Mouse (Mus musculus) embryo, embryonic 9.5 days (tissue): ENCODE data around the gene Arv1.

Experiments used
- DNase-seq: peaks from one replicate; pipeline ENCODE4 v3.0.0-alpha.2; 2017; ENCODE audit errors: extremely low spot score

The Arv1 gene

GRCm38 (mm10) chr8:124724301-124724700, 2.4 kb downstream of the Arv1 start:
- DNase-seq = no peak

- no peak for DNase-seq
Observed at GRCm38 (mm10) chr8:124732828-124733227, 10.9 kb downstream of the Arv1 start.

GRCm38 (mm10) chr8:124735371-124735911, 13.5 kb downstream of the Arv1 start:
- no peak for DNase-seq

GRCm38 (mm10) chr8:124739268-124739667, 17.3 kb downstream of the Arv1 start:
- no peak for DNase-seq

- no peak for DNase-seq
Observed at GRCm38 (mm10) chr8:124746661-124747060, 24.7 kb downstream of the Arv1 start.

GRCm38 (mm10) chr8:124751191-124751590, 29.3 kb downstream of the Arv1 start:
- DNase-seq = peak; percentile 34

GRCm38 (mm10) chr8:124751709-124752173, 29.8 kb downstream of the Arv1 start, which contains the start of gene Fam89a:
Gene Fam89a, minus strand, starts transcription at chr8:124751832.
- DNase-seq = peak; percentile 80

GRCm38 (mm10) chr8:124752325-124752862, 30.5 kb downstream of the Arv1 start:
- DNase-seq = no peak

- peak; percentile 25 for DNase-seq
Observed at GRCm38 (mm10) chr8:124754101-124754791, 32.3 kb downstream of the Arv1 start.

GRCm38 (mm10) chr8:124754792-124755190, 32.9 kb downstream of the Arv1 start:
- DNase-seq = no peak

- no peak for DNase-seq
Observed at GRCm38 (mm10) chr8:124755481-124755880, 33.5 kb downstream of the Arv1 start.

GRCm38 (mm10) chr8:124756153-124756552, 34.2 kb downstream of the Arv1 start:
- DNase-seq = no peak

- no peak for DNase-seq
Observed at GRCm38 (mm10) chr8:124756601-124757000, 34.7 kb downstream of the Arv1 start.

GRCm38 (mm10) chr8:124758544-124758943, 36.6 kb downstream of the Arv1 start:
- DNase-seq = no peak

- no peak for DNase-seq
Observed at GRCm38 (mm10) chr8:124763061-124763460, 41.1 kb downstream of the Arv1 start.

- DNase-seq = no peak
Observed at GRCm38 (mm10) chr8:124772389-124772788, 50.5 kb downstream of the Arv1 start.

GRCm38 (mm10) chr8:124775695-124776094, 53.8 kb downstream of the Arv1 start:
- peak; percentile 74 for DNase-seq

GRCm38 (mm10) chr8:124780236-124780635, 58.3 kb downstream of the Arv1 start:
- peak; percentile 23 for DNase-seq

GRCm38 (mm10) chr8:124782431-124782830, 60.5 kb downstream of the Arv1 start:
- no peak for DNase-seq

- DNase-seq = no peak
Observed at GRCm38 (mm10) chr8:124783228-124783627, 61.3 kb downstream of the Arv1 start.
